Mouse (Mus musculus) liver, postnatal 0 days (tissue): ENCODE data around the gene Pard3b. TPM values are rescaled to one million over a fixed set of nuclear protein-coding genes. Genes with fewer than 3 reads are reported as not detected.

ENCODE experiments used
- ATAC-seq: fragments of 200-750 bp; cut with Nextera tagmentation; 2 replicates; pipeline ENCODE4 v1.8.0; 2017; ENCODE audit warnings: mild to moderate bottlenecking, moderate library complexity
- DNase-seq: peaks from one replicate; pipeline ENCODE4 v3.0.0-alpha.2; 2016
- H3K27ac ChIP-seq: fragments of 300-500 bp; sonication (generic); 2 replicates; pipeline ENCODE4 v1.5.1; 2014; ENCODE audit warnings: antibody characterized with exemption, moderate library complexity, mild to moderate bottlenecking, low read depth
- H3K27me3 ChIP-seq: fragments of 300-500 bp; sonication (generic); 2 replicates; pipeline ENCODE4 v1.6.1; 2014; ENCODE audit warnings: low read length, control low read depth, mixed read lengths; ENCODE audit not compliant: insufficient read depth
- H3K36me3 ChIP-seq: fragments of 300-500 bp; sonication (generic); replicated peaks from 2 replicates; pipeline ENCODE4 v1.6.1; 2014; ENCODE audit warnings: mild to moderate bottlenecking, control low read depth, low read length, moderate library complexity, mixed read lengths; ENCODE audit not compliant: insufficient read depth
- H3K4me1 ChIP-seq: fragments of 300-500 bp; sonication (generic); 2 replicates; pipeline ENCODE4 v1.6.1; 2014; ENCODE audit warnings: antibody characterized with exemption, mild to moderate bottlenecking, control low read depth; ENCODE audit not compliant: insufficient read depth
- H3K4me2 ChIP-seq: fragments of 300-500 bp; sonication (generic); 2 replicates; pipeline ENCODE4 v1.6.1; 2014; ENCODE audit warnings: low read depth, mild to moderate bottlenecking, low read length, moderate library complexity, mixed read lengths
- H3K4me3 ChIP-seq: fragments of 300-500 bp; sonication (generic); 2 replicates; pipeline ENCODE4 v1.5.1; 2014; ENCODE audit warnings: low read depth, low read length
- H3K9ac ChIP-seq: fragments of 300-500 bp; sonication (generic); replicated peaks from 2 replicates; pipeline ENCODE4 v1.6.1; 2014; ENCODE audit warnings: mild to moderate bottlenecking, moderate library complexity
- H3K9me3 ChIP-seq: fragments of 300-500 bp; sonication (generic); 2 replicates; pipeline ENCODE4 v1.6.1; 2016; ENCODE audit warnings: mild to moderate bottlenecking, control low read depth, low read length, mixed read lengths
- CTCF ChIP-seq: sonication (generic); IDR thresholded peaks from 2 replicates; pipeline ENCODE4 v1.5.1; 2016; ENCODE audit warnings: antibody characterized with exemption, low read depth
- EP300 ChIP-seq: IDR thresholded peaks from 2 replicates; pipeline ENCODE4 v1.6.1; 2016; ENCODE audit warnings: antibody characterized with exemption, low read depth, mild to moderate bottlenecking
- WGBS: fragments of 180-500 bp; shearing (Covaris S2); extraction: QIAGEN DNeasy Blood & Tissue Kit; methylation state at CpG from one replicate; pipeline ENCODE4 v1.1.7; 2014; ENCODE audit not compliant: insufficient replicate concordance; 5-methylcytosine and 5-hydroxymethylcytosine counted together
- polyA plus RNA-seq: library from polyadenylated mRNA; unstranded; fragments of >200 nt; fragmentation: Nextera tagmentation; extraction: Ambion mirVana; gene quantifications from 2 replicates; pipeline ENCODE4 v1.2.1, GENCODE M21; 2015

Pard3b gene
- 2.8 and 3.3 TPM in 2 replicates for polyA plus RNA-seq

DNA sequence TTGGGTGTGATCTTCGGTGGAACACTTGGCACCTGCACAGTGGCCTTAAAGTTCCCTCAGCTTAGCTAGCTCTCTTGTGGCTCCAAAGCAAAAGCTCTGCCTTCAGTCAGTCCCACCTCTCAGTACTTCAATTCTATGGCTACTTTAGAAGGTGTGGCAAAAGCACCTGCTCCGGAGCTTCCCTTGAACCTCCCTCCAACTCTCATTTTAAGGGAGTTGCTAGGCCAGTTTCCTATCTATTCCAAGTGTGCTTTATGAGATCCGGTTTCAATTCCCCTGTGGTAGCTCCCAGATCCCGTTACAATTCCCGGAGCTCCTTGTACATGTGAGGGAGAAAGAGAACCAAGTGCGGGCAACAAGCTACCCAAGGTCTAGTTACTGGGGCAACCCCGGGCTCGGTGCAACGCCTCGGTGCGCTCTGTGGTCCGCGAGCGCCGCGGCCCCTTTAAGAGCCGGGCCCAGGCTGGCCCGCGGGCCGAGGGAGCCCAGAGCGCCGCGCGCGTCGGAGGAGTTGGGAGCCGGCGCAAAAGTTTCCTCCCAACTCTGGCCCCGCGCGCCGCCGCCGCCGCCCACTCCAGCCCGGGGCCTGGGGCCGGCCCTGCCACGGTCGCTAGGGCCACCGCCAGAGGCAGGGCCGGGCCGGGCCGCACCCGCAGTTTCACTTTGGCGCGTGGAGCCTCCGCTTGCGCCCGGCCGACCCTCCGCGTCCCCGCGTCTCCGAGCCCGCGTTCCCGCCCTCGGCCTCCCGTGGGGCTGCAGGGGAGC lies at the start of gene Pard3b:
Gene Pard3b (plus strand): TSS at position 478 of the 765 bp plus-strand sequence.
- H3K4me2 ChIP-seq = peak within 1 kb of the TSS; percentile 92
- no peaks in the 10 kb centered on the region for H3K9me3 ChIP-seq
- DNase-seq = peak; percentile 73
- no peaks in the 10 kb centered on the region for H3K36me3 ChIP-seq
- peak within 1 kb of the TSS; percentile 64 for H3K9ac ChIP-seq
- TF ChIP-seq EP300 (no peak), CTCF (no peak)
- peak; percentile 93 for ATAC-seq
- H3K4me1 ChIP-seq = no peaks in the 10 kb centered on the region
- H3K27me3 ChIP-seq = no peaks in the 10 kb centered on the region
- peak within 1 kb of the TSS; percentile 7; the same call in 1 of the 2 replicates for H3K27ac ChIP-seq
- peak within 1 kb of the TSS; percentile 63 for H3K4me3 ChIP-seq
- WGBS = under 1% methylated on average over 51 of the region's 60 CpGs

DNA sequence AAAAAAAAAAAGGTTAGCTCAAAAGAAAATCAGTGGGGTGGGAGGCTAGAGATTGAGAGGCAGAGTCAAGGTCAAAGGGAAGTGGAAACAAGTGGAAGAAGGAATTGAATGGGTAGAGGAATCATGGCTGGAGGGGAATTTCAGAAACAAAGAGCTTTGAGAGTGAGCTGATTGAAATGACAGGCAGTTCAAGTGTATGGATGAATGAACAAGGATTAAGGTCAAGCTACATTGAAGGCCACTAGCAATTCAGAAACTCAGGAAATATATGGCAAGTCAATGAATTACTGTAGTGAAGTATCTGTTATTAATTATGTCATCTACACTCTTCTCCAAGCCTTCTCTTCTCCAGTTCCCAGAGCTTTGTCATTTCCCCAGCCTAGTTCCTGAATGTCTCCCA lies 22.4 kb upstream of the Pard3b start:
- no peaks in the 10 kb centered on the region for H3K27me3 ChIP-seq
- H3K9ac ChIP-seq = no peak overlapping the region
- no peak overlapping the region for H3K4me3 ChIP-seq
- no peaks in the 10 kb centered on the region for H3K9me3 ChIP-seq
- ATAC-seq = no peak
- no peak for TF ChIP-seq EP300
- no peak for TF ChIP-seq CTCF
- H3K4me1 ChIP-seq = no peaks in the 10 kb centered on the region
- no peaks in the 10 kb centered on the region for H3K36me3 ChIP-seq
- no peak for DNase-seq
- H3K4me2 ChIP-seq = no peak overlapping the region
- H3K27ac ChIP-seq = no peak overlapping the region

DNA sequence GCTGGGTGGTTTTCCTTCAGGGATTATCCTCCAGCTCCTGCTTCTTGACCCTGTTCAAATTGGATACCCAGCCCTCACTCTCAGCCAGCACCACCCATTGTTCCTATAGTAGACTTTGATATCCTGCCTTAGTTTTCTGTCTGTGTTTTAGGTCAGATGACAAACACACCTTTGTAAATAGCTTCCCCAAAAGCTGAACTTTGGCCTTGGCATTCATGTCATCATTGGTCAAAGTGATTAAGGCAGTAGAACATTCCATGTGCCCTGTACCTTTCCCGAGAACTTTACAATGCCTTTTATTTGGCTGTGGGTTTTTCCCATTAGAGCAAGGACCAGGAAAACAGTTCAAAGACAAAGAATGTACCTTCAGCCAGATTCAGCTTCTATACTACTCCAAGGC lies 18.0 kb upstream of the Pard3b start:
- Histone ChIP-seq H3K36me3 (no peaks in the 10 kb centered on the region), H3K9me3 (no peaks in the 10 kb centered on the region), H3K27me3 (no peaks in the 10 kb centered on the region), H3K27ac (no peak overlapping the region), H3K9ac (no peak overlapping the region), H3K4me2 (no peak overlapping the region), H3K4me3 (no peak overlapping the region), H3K4me1 (no peaks in the 10 kb centered on the region)
- DNase-seq = no peak
- TF ChIP-seq CTCF (no peak), EP300 (no peak)
- WGBS = 58% methylated on average over 1 of the region's 1 CpGs
- peak; percentile 38; the same call in 1 of the 2 replicates for ATAC-seq

DNA sequence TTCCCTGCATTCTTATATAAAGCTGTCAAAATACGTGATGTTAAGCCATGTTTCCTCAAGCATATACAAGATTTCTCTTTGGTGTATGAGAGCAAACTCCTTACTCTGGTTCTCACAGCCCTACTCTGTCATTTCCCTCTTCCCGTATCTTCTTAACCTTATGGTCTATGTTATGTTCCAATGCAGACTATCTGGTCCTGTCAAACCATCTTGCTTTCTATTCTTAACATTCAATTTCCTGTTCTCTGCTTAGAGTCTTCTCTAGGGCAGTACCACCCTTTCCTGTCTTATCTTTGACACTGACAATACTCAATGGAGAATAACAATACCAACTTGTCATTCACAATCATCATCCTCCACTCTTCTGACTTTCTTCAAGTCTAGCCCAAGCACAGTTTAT lies 8.8 kb upstream of the Pard3b start:
- TF ChIP-seq CTCF (no peak), EP300 (peak; percentile 36; the same call in 1 of the 2 replicates)
- WGBS = 39% methylated on average over 2 of the region's 2 CpGs
- Histone ChIP-seq H3K9me3 (no peaks in the 10 kb centered on the region), H3K27me3 (no peaks in the 10 kb centered on the region), H3K36me3 (no peaks in the 10 kb centered on the region), H3K4me2 (no peak overlapping the region), H3K27ac (no peak overlapping the region), H3K4me3 (no peak overlapping the region), H3K4me1 (no peaks in the 10 kb centered on the region), H3K9ac (no peak overlapping the region)
- DNase-seq = no peak
- ATAC-seq = no peak

DNA sequence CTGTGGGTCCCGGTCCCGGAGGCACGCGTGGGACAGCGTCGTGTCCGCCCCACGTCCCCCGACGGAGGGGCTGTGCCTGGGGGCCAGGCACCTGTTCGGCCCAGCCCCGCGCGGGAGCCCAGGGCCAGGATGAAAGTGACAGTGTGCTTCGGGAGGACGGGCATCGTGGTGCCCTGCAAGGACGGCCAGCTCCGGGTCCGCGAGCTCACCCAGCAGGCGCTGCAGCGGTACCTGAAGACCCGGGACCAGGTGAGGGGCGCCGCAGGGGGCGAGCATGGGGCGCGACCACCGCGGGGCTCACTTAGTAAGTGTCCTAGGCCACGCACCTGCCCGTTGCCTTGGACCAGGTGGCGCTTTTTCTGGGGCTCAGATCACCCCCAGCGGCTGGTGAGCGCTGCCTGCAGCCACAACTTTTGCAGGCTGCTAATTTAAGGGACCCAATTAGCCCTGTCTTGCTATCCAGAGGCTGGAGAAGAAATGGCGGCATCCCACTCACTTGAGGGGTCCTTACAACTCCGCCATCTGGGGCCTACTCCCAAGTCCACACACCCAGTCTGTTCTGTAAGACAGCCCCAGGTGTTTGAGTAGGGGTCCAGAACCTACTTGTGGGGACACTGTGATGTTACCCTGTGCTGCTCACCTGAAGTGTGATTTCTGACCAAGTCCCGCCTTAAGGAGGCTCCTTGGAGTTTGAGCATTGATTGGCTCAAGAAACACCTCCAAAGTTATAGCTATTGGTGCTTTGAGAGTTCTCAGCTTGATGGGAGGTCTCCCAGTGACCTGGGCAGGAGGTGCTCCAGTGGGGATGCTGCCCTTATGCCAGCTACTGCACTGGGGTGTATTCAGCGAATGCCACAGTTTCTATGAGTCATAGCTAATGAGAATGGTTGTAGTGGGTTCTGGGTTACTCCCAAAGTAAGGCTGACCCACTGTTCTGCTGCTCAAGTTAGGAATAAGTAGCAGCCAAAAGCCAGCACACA lies 780 bp downstream of the Pard3b start:
- Histone ChIP-seq H3K27ac (peak overlapping the region; percentile 7; the same call in 1 of the 2 replicates), H3K9me3 (no peaks in the 10 kb centered on the region), H3K27me3 (no peaks in the 10 kb centered on the region), H3K4me2 (peak overlapping the region; percentile 92), H3K4me3 (peak overlapping the region; percentile 63), H3K4me1 (no peaks in the 10 kb centered on the region), H3K36me3 (no peaks in the 10 kb centered on the region), H3K9ac (peak overlapping the region; percentile 64)
- TF ChIP-seq EP300 (no peak), CTCF (no peak)
- DNase-seq (no peak), ATAC-seq (peak; percentile 67)
- WGBS = 8% methylated on average over 40 of the region's 40 CpGs

DNA sequence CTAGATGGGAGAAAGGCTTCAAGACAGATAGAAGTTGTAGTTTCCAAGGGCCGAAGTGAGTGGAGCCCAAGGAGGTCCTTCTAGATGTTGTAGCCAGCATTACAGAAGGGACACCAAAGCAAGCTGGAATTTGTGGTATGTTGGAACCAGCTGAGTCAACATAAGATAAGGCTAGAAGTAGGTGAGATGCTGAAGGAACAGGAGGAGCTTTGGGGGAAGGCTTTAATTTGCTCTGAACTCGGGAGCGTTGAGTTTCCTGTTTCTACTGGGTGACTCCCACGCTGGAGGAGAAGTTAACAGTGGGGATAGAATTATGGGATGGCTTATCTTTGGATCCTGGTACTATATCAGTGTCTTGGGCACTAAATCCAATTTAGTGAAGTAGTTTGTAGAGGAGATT lies 3.3 kb downstream of the Pard3b start:
- Histone ChIP-seq H3K36me3 (no peaks in the 10 kb centered on the region), H3K4me1 (no peaks in the 10 kb centered on the region), H3K27ac (no peak overlapping the region), H3K4me3 (no peak overlapping the region), H3K9ac (no peak overlapping the region), H3K9me3 (no peaks in the 10 kb centered on the region), H3K27me3 (no peaks in the 10 kb centered on the region), H3K4me2 (no peak overlapping the region)
- 27% methylated on average over 4 of the region's 4 CpGs for WGBS
- TF ChIP-seq CTCF = no peak
- no peak for TF ChIP-seq EP300
- DNase-seq = no peak
- no peak for ATAC-seq
